In genomic region chr3:98920417-98920816, GRCm38 (mm10) we compare ENCODE assay signal across 36 mouse cellular contexts. TPM values are rescaled to one million over a fixed set of nuclear protein-coding genes. Genes with fewer than 3 reads are reported as not detected.
"Had no signal": no experiment of that assay in that cellular context is flagged by ENCODE, and none has a peak within 500 bp of the region (broad histone marks: within the 10 kb centered on the region; RNA-seq: fewer than 3 reads in every experiment).

No protein-coding gene starts in this region.

- H3K27ac ChIP-seq: embryonic facial prominence, embryonic 10.5 days; embryonic facial prominence, embryonic 12.5 days; embryonic facial prominence, embryonic 15.5 days; forebrain, embryonic 10.5 days; forebrain, embryonic 12.5 days; forebrain, embryonic 13.5 days; forebrain, embryonic 15.5 days; gastrocnemius, adult 2 months; heart, adult 2 months had no signal

- H3K4me1 ChIP-seq: embryonic facial prominence, embryonic 10.5 days; embryonic facial prominence, embryonic 12.5 days; embryonic facial prominence, embryonic 15.5 days; forebrain, embryonic 10.5 days; forebrain, embryonic 12.5 days; forebrain, embryonic 13.5 days; forebrain, embryonic 15.5 days had no signal

- H3K4me3 ChIP-seq: embryonic facial prominence, embryonic 10.5 days; embryonic facial prominence, embryonic 12.5 days; embryonic facial prominence, embryonic 13.5 days; embryonic facial prominence, embryonic 15.5 days; erythroblast, embryonic 14.5 days; forebrain, embryonic 10.5 days; forebrain, embryonic 12.5 days; forebrain, embryonic 13.5 days; forebrain, embryonic 15.5 days; gastrocnemius, adult 2 months; heart, adult 2 months had no signal

- H3K9me3 ChIP-seq: embryonic facial prominence, embryonic 10.5 days; embryonic facial prominence, embryonic 12.5 days; embryonic facial prominence, embryonic 13.5 days; embryonic facial prominence, embryonic 15.5 days; forebrain, embryonic 10.5 days; forebrain, embryonic 12.5 days; forebrain, embryonic 13.5 days; forebrain, embryonic 15.5 days had no signal

- H3K4me2 ChIP-seq: embryonic facial prominence, embryonic 12.5 days; embryonic facial prominence, embryonic 13.5 days; embryonic facial prominence, embryonic 15.5 days; forebrain, embryonic 12.5 days; forebrain, embryonic 13.5 days; forebrain, embryonic 15.5 days had no signal

- DNase-seq: cerebellum, adult 9-10 months; cerebellum, adult 9-11 months; cerebellum, postnatal 10 days; cerebellum, postnatal 14 days; cerebellum, postnatal 25 days; cerebellum, postnatal 36 days; embryo, embryonic 11 days; forebrain, postnatal 0 days; gastrocnemius, adult 2 months; gastrocnemius, postnatal 10 days; gastrocnemius, postnatal 14 days; gastrocnemius, postnatal 25 days; gastrocnemius, postnatal 36 days; heart, adult 11 months; heart, adult 18-20 months; heart, adult 2 months had no signal

- H3K27me3 ChIP-seq: embryonic facial prominence, embryonic 12.5 days; embryonic facial prominence, embryonic 13.5 days; embryonic facial prominence, embryonic 15.5 days; forebrain, embryonic 12.5 days; forebrain, embryonic 13.5 days; forebrain, embryonic 15.5 days had no signal

- ATAC-seq: forebrain, embryonic 13.5 days; forebrain, embryonic 14.5 days; forebrain, embryonic 15.5 days; forebrain, embryonic 16.5 days; forebrain, postnatal 0 days had no signal

- H3K9ac ChIP-seq: embryonic facial prominence, embryonic 12.5 days; embryonic facial prominence, embryonic 13.5 days; embryonic facial prominence, embryonic 15.5 days; forebrain, embryonic 12.5 days; forebrain, embryonic 13.5 days; forebrain, embryonic 15.5 days; forebrain, postnatal 0 days had no signal

- H3K36me3 ChIP-seq: embryonic facial prominence, embryonic 10.5 days; embryonic facial prominence, embryonic 12.5 days; embryonic facial prominence, embryonic 13.5 days; embryonic facial prominence, embryonic 15.5 days; forebrain, embryonic 10.5 days; forebrain, embryonic 12.5 days; forebrain, embryonic 15.5 days had no signal

RNA-seq across cellular contexts. Expression of gene Hao2, which starts 27.4 kb away (rescaled TPM):
- total RNA-seq: common myeloid progenitor, adult 5-6 weeks; forebrain, postnatal 0 days; gastrocnemius, adult 2 months; gastrocnemius, adult 8-10 months; gastrocnemius, postnatal 10 days; gastrocnemius, postnatal 14 days; gastrocnemius, postnatal 25 days; gastrocnemius, postnatal 36 days; granulocyte monocyte progenitor cell, adult 5-6 weeks; heart, adult 18-20 months; heart, adult 2 months; heart, adult 8-10 months had no signal
- polyA plus RNA-seq: cortical plate, adult 2 months; embryonic facial prominence, embryonic 10.5 days; embryonic facial prominence, embryonic 11.5 days; embryonic facial prominence, embryonic 13.5 days; embryonic facial prominence, embryonic 14.5 days; embryonic facial prominence, embryonic 15.5 days; erythroblast, embryonic 14.5 days; forebrain, embryonic 10.5 days; forebrain, embryonic 11.5 days; forebrain, embryonic 14.5 days; forebrain, embryonic 15.5 days; forebrain, embryonic 16.5 days; forebrain, postnatal 0 days; frontal cortex, adult 2 months; heart, adult 2 months had no signal
